Mouse (Mus musculus) limb, embryonic 10.5 days (tissue): ENCODE measurements around the gene Psmg3. TPM values are rescaled to one million over a fixed set of nuclear protein-coding genes. Genes with fewer than 3 reads are reported as not detected.

Source experiments
- DNase-seq: peaks from one replicate; pipeline ENCODE4 v3.0.0-alpha.2; 2017; ENCODE audit warnings: low spot score
- H3K27ac ChIP-seq: fragments of 300-500 bp; sonication (generic); 2 replicates; pipeline ENCODE4 v1.5.1; 2016; ENCODE audit warnings: mild to moderate bottlenecking
- H3K27me3 ChIP-seq: fragments of 300-500 bp; sonication (generic); 2 replicates; pipeline ENCODE4 v1.6.1; 2016; ENCODE audit warnings: low read depth, mild to moderate bottlenecking; ENCODE audit not compliant: poor library complexity, severe bottlenecking
- H3K36me3 ChIP-seq: fragments of 300-500 bp; sonication (generic); 2 replicates; pipeline ENCODE4 v1.6.1; 2016; ENCODE audit warnings: mild to moderate bottlenecking, moderate library complexity
- H3K4me1 ChIP-seq: fragments of 300-500 bp; sonication (generic); 2 replicates; pipeline ENCODE4 v1.6.1; 2016
- H3K4me3 ChIP-seq: fragments of 300-500 bp; sonication (generic); 2 replicates; pipeline ENCODE4 v1.5.1; 2016; ENCODE audit warnings: mild to moderate bottlenecking, moderate library complexity
- H3K9me3 ChIP-seq: fragments of 300-500 bp; sonication (generic); replicated peaks from 2 replicates; pipeline ENCODE4 v1.6.1; 2016; ENCODE audit warnings: mild to moderate bottlenecking
- WGBS: fragments of 180-500 bp; shearing (Covaris S2); methylation state at CpG from one replicate; pipeline ENCODE4 v1.1.7; 2016; 5-methylcytosine and 5-hydroxymethylcytosine counted together
- polyA plus RNA-seq: library from polyadenylated mRNA; unstranded; fragments of >200 nt; fragmentation: Nextera tagmentation; extraction: Ambion mirVana; gene quantifications from 2 replicates; pipeline ENCODE4 v1.2.1, GENCODE M21; 2016

Gene Psmg3
- polyA plus RNA-seq, 1 experiment from 2014 or later, result 89.9 TPM

DNA sequence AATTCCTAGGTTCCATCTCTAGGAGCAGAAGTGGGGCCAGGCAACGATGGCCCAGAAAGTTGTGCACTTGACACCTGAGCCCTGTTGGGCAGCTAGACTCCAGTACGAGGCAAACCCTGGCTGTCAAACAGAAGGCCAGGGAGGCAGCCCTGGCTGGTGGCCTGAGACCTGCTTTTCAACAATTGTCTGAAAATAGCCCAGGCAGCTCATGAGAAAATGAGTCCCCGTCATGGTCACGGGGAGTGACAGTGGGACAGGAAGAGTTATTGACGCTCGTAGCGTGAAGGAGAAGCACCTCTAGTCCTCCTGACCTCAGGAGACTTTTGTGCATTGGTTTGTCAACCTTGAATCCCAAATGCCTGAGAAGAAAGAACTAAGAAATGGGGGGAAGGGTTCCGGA, 45.3 kb downstream of the Psmg3 start:
- DNase-seq, result no peak
- 87% methylated on average over 8 of the region's 8 CpGs for WGBS
- Histone ChIP-seq H3K27me3 (no peaks in the 10 kb centered on the region), H3K27ac (no peak overlapping the region), H3K4me1 (no peaks in the 10 kb centered on the region), H3K9me3 (no peaks in the 10 kb centered on the region), H3K36me3 (no peaks in the 10 kb centered on the region), H3K4me3 (no peak overlapping the region)

- Histone ChIP-seq H3K27ac (no peak overlapping the region), H3K4me3 (no peak overlapping the region), H3K9me3 (no peaks in the 10 kb centered on the region), H3K27me3 (no peaks in the 10 kb centered on the region), H3K4me1 (peaks cover 14% of the 10 kb centered on the region), H3K36me3 (peaks cover 23% of the 10 kb centered on the region)
- no peak for DNase-seq
- 86% methylated on average over 5 of the region's 5 CpGs for WGBS
Measured at GRCm38 (mm10) chr5:139776966-139777365, 49.7 kb downstream of the Psmg3 start.

DNA sequence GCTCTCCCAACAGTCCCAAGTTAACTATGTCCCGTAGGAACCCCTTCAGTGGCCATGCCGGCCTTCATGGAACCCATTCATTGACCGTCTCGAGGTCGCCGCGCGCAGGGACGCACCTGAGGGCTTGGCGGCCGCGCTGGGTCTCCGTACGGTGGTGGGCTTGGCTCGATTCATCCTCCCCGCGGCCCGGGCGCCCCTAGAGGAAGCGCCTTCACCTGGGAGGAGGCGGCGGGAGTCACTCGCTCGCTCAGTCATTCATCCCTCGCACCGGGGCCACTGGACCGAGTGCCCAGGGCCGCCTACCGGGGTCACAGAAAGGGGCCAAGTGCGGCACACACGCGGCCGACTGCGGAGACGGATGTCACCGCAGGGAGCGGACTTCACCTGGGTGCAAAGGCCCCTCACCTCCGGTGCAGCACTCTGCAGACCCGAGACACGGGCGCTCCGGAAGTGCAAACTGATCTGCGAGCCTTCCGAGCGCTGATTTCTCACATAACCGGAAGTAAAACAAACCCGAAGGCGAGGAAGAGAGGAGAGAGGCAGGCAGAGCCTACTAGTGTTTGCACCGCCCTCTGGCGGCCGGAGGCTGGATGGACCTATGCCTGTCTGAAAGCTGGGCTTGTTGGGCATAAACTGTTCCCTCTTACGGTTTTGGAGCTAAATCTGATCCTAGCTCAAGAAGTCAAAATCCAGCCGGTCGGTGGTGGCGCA, 51.3 kb downstream of the Psmg3 start, which contains the start of gene Ints1:
Gene Ints1 (minus strand): TSS at position 459 of the 711 bp plus-strand sequence.
- H3K9me3 ChIP-seq, result no peaks in the 10 kb centered on the region
- under 1% methylated on average over 55 of the region's 55 CpGs for WGBS
- H3K27me3 ChIP-seq, result no peaks in the 10 kb centered on the region
- peaks cover 14% of the 10 kb centered on the region for H3K4me1 ChIP-seq
- peak; percentile 97 for DNase-seq
- H3K4me3 ChIP-seq, result peak within 1 kb of the TSS; percentile 100
- peak within 1 kb of the TSS; percentile 84 for H3K27ac ChIP-seq
- H3K36me3 ChIP-seq, result peaks cover 38% of the 10 kb centered on the region

Other genes starting within 250 kb of the Psmg3 start
- 8.9 and 9.0 TPM in 2 replicates for gene Micall2, start 90.5 kb downstream of the Psmg3 start, polyA plus RNA-seq
- gene Ints1, start 51.2 kb downstream of the Psmg3 start, polyA plus RNA-seq, result 42.5 and 43.7 TPM in 2 replicates
- gene Mafk, start 35.4 kb downstream of the Psmg3 start, polyA plus RNA-seq, result 7.1 and 8.1 TPM in 2 replicates
- 2.1 and 2.2 TPM in 2 replicates for gene Tmem184a, start 7.0 kb downstream of the Psmg3 start, polyA plus RNA-seq
- gene Gm26938, start 478 bp downstream of the Psmg3 start, polyA plus RNA-seq, result not detected in 2 replicates
- gene Elfn1, start 81.1 kb upstream of the Psmg3 start, polyA plus RNA-seq, result 0.10 and 0.18 TPM in 2 replicates